Mouse (Mus musculus) lung, postnatal 0 days (tissue): Measurements from ENCODE around the gene Lgi1.

Experiments used
- CTCF ChIP-seq: IDR thresholded peaks from 2 replicates; pipeline ENCODE4 v1.5.1; 2016; ENCODE audit warnings: antibody characterized with exemption, mild to moderate bottlenecking
- EP300 ChIP-seq: IDR thresholded peaks from 2 replicates; pipeline ENCODE4 v1.6.1; 2016; ENCODE audit warnings: antibody characterized with exemption, mild to moderate bottlenecking, control low read depth

DNA sequence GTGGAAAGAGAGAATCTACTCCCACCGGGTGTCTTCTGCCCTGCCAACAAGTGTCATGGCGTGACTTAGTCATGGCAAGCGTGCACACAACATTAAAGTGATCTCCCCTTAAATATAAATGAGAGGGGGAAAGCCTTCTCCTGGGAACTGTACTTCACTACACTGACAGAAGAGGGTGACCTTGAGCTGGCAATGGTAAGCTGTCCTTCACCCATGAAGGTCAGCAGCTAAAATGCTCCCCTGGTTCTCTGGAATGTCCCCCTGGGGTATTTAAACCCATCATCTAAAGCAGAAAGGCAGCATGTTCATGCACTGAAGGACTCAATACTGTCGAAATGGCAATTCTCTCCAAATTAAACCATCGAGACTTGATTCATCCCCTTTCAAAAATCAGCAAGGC lies 64.9 kb downstream of the Lgi1 start:
- 0 out of 2 replicates have a peak, but pooled peaks have one; percentile 14 for TF ChIP-seq CTCF
- no peak for TF ChIP-seq EP300
